Mouse (Mus musculus): ENCODE measurements around the gene Wdr93.

The Wdr93 gene

DNA sequence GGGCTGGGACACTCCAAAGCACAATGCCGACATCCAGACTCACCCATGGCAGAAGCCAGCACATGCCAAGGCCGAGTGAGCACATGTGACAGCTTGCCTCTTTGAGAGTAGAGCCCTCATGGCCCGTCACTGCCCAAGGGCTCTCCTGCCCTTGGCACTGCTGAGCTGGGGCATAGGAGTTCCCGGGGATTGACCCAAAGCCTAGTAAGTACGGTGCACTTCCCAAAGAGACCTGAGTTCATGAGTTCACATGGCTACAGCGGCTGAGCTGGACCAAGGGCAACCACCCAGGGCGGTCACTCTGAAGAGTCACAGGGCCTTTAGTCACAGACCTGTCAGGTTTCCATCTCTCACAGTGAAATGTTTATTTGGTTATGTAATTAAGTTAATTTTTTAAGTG lies 65.6 kb downstream of the Wdr93 start:
- no peak for DNase-seq

DNA sequence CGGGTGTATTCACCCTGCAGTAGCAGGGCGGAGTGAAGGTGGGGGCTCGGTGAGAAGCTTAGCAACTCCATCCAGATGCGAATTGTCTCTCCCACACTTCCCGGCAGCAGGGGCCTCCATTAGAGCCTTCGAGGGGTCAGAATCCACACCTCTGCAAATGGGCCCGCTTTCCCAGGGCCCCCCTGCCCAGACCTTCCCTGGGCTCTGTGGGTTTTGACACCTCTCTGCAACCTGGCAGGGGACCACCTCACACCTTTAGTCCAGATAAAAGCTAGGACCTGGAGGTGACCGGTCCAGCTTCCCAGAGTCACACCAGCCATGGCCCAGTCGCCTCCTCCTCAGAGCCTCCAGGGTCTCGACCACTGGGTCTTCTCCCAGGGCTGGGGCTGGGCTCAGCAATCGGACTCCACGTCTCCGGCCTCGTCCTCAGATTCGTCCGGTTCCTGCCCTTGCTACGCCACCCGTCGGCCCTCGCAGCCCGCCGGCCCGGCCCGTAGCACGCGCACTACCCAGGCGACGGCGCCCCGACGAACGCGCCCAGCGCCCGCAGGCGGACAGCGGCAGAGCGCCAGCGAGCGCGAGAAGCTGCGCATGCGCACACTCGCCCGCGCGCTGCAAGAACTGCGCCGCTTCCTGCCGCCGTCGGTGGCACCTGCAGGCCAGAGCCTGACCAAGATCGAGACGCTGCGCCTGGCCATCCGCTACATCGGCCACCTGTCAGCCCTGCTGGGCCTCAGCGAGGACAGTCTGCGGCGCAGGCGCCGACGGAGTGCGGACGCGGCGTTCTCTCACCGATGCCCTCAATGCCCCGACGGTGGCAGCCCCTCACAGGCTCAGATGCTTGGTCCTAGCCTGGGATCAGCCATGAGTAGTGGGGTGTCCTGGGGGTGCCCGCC lies 67.9 kb downstream of the Wdr93 start, which contains the start of gene Mesp2:
Gene Mesp2 (plus strand): TSS at position 117 of the 896 bp plus-strand sequence.
- peak; percentile 78 for DNase-seq

- DNase-seq: no peak
Measured at GRCm38 (mm10) chr7:79813409-79813808, 70.4 kb downstream of the Wdr93 start.

DNA sequence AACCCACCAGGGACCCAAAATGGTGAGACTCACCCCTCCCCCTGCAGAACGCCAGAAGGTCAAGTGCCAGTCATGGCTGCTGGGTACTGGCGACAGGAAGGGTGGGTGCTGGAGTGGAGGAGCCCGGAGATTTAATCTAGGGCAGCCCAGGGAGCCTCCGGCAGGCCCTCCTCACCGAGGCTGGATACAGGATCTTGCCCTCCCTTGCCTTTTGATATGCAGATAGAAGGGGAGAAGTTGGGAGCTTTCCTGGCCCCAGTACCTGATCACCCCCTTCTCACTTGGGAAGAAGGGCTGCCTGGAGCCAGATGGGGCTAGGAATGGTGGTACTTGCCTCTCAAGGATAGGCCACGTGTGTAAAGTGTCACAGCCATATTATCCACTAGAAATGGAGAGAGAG lies 75.4 kb downstream of the Wdr93 start:
- no peak for DNase-seq

- DNase-seq: no peak
Measured at GRCm38 (mm10) chr7:79819515-79819914, 76.6 kb downstream of the Wdr93 start.

DNA sequence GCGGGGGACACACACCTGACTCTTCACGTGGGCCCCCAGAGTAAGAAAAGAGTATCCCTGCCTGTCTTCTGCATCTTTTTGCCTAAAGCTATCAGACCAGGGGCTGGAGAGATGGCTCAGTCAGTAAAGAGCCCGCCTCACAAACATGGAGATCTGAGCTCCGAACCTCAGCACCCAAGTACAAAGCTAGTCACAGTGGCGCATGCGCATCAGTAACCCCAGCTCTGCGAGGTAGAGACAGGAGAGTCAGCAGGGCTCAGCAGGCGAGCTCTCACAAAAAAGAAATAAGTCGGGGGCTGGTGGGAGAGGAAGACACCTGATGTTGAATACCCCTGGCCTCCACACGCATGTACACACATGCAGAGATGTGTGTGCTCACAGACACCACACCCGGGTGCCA lies 77.0 kb downstream of the Wdr93 start:
- DNase-seq: no peak

GRCm38 (mm10) chr7:79822092-79822695 lies 79.2 kb downstream of the Wdr93 start:
- peak; percentile 58 for DNase-seq

DNA sequence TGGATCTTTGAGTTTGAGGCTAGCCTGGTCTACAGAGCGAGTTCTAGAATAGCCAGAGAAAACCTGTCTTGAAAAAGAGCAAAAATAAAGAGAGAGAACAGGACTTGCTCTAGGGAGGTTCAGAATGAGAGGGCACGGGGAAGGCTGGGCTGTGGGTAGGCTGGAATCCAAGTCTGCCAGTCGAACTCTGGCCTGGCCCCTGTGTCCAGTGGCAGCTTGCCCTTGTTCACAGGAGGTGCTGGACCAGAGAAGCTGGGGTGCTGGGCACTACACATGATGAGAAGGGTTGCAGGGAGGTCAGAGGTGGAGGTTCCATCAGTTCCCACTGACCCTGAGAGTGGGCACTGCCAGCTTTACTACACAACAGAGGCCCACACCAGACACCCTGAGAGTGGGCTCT lies 85.4 kb downstream of the Wdr93 start:
- no peak for DNase-seq

GRCm38 (mm10) chr7:79831145-79831544 lies 88.2 kb downstream of the Wdr93 start:
- peak; percentile 20 for DNase-seq

- peak; percentile 60 for DNase-seq
Measured at GRCm38 (mm10) chr7:79831585-79831984, 88.6 kb downstream of the Wdr93 start.

GRCm38 (mm10) chr7:79832980-79833379 lies 90.0 kb downstream of the Wdr93 start:
- DNase-seq: no peak

DNA sequence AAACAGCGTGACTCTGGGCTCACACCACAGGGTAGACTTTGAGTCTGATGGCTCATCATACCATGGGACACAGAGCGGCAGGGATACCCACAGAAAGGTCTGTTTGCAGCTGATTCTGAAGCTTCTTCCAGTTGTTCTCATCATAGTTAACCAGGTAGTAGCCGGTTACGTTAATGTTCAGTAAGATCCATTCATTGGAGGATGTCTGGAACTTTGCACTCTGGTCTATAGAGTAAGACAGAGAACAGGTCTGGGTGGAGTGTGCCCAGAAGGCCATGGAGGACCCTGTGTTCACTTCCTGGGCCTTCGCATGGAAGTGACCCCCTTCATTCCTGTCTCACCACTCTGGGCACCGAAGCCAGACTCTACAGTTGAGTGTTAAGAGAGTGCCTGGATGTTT lies 92.2 kb downstream of the Wdr93 start:
- DNase-seq: no peak
